Mouse (Mus musculus) adrenal gland (tissue): ENCODE measurements around the gene Coq7.

Experiments used
- intact Hi-C: fragments of 180-260 bp; cut with DNase I; formaldehyde crosslinking; loops from one replicate; pipeline ENCODE4 v1.15.1; 2025
- long read RNA-seq, 2 experiments: library from polyadenylated mRNA; unstranded; transcript quantifications; one replicate each; pipeline ENCODE4 v2.0.0; 2020; ENCODE audit warnings: borderline replicate concordance in 1 of 2; ENCODE audit not compliant: insufficient replicate concordance in 1 of 2

Coq7 gene
- long read RNA-seq, experiment 1, transcript Coq7-201 (6 exons, 914 nt), result major isoform, 50 of 53 reads
- long read RNA-seq, experiment 1, partial matches to known transcripts, result 1 of 53 reads
- long read RNA-seq, experiment 1, other reads (novel, unspliced or antisense), result 2 of 53 reads
- long read RNA-seq, experiment 2, transcript Coq7-201 (6 exons, 914 nt), result major isoform, 66 of 70 reads
- long read RNA-seq, experiment 2, partial matches to known transcripts, result 1 of 70 reads
- long read RNA-seq, experiment 2, other reads (novel, unspliced or antisense), result 1 of 70 reads

DNA sequence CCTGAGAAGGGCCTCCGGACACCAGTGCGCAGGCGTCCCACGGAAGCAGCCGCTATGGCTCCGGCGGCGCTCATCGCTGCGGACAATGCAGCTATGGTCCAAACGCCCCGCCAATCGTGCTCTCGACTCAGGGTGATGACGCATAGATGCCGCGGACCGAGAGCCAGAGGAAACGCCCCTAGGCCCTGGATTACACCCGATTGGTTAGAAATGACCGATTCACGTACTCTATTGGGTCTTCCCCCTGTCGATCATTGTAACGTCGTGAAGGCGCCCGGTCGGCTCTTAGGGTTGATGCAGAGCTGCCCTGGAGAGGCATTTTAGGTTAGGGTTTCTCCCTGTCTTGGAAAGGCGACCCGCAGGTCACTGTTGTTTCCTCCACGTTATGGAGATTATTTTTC, at the start of gene Coq7:
Gene Coq7, minus strand, starts transcription at position 179 of the 401 bp plus-strand sequence.
- intact Hi-C loops, result loop anchor here (10.0 kb wide), 1 partner anchor 408 kb away; the partner anchor contains the start of gene Arl6ip1

DNA sequence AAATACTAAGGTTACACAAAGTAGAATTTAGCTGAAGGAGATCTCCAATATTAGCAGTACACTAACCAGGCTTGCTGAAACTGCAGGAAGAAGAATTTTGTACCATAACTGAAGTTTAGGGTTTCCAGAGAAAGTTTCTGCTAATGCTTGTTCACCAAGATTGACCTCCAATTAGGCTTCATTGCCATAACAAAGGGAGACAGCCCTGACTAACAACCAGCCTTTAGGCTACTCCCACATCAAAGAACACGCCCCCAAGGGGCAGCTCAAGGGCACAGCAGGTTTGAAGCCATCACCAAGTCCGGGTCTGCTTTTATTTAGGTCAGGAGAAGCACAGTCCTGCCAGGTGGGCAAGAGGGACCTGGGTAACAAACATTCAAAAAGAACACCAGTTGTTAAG, 46.8 kb upstream of the Coq7 start:
- intact Hi-C loops, result no loop called here

DNA sequence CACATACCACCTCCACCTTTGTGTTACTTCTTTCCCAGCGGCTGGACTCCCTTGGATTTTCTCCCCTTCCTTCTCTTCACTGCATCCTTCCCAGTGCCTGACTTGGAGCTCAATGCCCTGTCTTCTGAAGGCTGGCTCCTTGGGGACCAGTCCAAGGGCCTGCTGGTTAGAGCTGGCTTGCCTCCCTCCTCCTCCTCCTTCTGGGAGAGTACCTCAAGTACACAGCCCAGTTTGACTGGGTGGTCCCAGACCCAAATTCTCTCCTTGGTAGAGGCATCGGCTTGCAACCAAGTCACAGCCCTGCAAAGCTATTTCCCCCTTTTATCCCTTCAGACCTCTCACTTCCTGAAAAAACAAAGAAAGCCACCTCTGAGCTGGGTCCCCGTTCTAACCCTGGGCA, 45.1 kb upstream of the Coq7 start:
- intact Hi-C loops, result no loop called here

DNA sequence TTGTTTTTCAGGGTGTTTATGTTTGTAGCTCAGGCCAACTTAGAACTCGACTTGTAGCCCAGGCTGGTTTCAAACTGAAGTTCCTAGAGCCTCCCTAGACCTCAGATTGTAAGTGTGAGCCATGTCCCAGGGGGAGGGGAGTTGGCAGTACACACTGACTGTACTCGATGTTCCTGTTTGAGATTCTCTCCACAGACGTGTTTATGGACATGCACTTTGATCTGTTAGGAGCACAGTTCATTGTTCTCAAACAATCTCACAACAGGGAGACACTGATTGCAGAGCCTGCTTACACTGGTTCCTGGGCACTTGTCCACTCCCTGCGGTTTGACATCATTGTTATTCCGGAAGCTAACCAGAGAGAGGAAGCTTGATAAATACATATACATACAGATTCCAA, 38.9 kb upstream of the Coq7 start:
- intact Hi-C loops, result no loop called here

DNA sequence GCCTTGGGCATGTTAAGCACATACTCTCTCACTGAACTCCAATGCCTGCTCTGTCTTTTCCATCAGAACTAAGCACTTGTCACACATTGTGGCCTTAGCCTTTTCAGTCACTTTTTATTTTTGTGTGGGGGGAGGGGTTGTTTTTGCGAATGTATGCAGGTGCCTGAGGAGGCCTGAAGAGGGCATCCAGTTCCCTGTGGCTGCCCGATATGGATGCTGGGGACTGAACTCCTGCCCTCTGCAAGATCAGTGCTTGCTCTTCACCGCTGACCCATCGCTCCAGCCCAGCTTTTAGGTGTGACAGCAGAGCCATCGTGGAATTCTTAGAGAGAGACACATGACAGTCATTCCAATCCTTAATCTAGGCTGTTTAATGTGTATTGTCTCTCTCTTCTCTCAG, 38.2 kb upstream of the Coq7 start:
- intact Hi-C loops, result no loop called here

DNA sequence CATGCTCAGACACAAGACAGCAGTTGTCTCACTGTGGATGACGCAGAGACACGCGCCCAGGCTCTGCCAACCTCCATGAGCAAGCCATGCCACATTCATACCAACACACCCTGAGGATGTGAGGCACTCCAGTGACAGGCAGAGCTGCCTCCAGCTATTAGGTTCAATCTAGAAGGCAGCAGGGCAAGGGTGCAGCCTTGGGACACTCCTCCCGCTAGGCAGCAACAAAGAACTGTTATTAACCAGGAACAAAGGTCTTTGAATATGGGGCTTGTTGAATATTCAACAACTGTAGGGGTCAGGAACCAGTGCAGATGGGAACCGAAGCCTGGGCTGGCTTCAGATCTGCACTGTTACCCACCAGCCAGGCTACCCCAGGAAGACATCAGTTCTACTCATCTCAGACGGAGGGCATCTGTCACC, 36.0 kb upstream of the Coq7 start:
- intact Hi-C loops, result no loop called here

DNA sequence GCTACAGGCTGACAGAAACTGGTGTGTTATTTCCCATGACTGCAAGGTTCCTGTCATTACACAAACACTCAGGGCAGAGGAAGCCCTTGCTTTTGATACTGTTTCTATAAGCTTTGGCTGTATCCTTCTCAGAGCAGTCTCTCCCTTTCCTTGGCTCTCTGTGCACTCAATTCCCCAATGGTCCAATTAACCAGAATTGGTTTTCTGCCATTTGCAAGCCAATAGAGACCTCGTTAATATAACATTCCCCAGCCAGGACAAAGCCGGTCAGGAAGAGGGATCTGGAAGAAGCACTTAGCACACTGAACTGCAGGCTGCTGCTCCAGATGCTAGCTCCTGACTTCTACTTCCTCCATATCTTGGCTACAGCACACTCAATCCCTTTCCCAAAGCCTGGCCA, 21.1 kb upstream of the Coq7 start:
- intact Hi-C loops, result no loop called here

DNA sequence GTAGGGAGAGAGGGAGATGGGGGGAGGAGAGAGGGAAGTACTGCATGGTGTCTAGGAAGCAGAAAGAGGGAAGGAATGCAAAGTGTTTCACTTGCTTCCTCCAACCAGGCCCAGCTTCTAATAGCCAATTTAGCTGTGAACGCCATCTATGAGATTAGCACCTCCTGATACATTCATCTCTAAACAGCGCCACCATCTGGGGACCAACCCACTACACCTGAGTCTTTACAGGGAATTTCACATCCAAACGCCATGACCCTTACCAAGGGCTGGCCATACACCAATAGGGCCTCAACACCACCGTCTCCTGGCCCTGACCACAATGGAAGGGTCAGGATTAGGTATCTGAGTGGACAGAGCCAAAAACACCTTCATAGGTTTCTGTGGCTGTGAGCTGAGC, 20.7 kb upstream of the Coq7 start:
- intact Hi-C loops, result no loop called here

DNA sequence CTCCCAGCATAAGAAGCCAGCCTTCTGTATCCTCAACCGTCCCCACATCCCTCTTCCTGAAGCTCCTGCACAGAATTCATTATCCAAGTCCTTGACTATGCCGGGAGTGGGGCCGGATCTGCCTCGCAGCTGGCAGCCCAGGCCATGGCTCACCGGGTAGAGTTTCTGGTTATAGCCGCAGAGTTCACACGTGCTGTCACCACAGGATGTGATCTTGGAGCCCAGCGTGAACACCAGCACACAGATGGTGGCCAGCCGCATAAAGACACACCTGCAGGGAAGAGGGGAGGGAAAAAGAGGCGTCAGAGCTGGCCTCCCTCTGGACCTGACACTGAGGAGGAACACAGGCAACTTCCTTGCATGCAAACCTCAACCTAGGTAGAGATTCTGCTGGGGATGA, 14.3 kb upstream of the Coq7 start:
- intact Hi-C loops, result no loop called here

DNA sequence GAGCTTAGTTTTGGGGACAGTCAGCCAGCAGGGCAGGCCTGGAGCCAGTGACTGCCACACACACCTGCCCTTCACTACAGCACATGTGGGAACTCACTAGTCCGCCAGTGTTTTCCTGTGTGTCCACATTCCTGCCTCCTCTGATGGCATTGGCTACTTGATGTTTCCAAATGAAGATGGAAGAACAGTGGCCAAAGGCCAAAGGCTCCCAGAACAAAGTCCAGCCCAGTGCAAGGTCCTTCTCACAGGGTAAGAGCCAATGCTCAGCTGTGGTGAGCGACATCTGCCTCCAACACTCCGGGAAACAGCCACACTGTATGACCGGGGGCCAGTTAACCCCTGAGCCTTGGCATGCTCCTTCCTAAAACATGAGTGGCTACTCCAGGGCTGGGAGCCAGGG, 11.0 kb upstream of the Coq7 start:
- intact Hi-C loops, result no loop called here

DNA sequence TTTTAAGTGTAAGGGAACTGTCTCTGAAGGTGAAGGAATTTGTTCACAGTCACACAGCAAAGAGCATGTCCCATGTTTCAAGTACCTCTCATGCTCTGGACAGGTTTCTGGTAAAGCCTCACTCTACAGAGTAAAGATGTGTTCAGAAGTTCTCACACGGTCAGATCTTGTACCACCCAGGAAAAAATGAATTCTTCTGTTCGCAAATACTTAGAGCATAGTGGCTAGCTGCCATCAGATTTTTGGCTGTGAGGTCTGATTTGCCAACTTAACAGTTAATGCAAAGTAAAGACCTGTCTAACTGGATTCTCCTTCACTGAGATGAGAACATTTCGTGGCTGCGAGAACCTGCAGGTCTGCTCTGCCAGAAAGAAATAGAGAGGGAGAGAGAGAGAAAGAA, 1.9 kb upstream of the Coq7 start:
- intact Hi-C loops, result loop anchor here (10.0 kb wide), 1 partner anchor 410 kb away; the partner anchor contains the start of gene Arl6ip1

DNA sequence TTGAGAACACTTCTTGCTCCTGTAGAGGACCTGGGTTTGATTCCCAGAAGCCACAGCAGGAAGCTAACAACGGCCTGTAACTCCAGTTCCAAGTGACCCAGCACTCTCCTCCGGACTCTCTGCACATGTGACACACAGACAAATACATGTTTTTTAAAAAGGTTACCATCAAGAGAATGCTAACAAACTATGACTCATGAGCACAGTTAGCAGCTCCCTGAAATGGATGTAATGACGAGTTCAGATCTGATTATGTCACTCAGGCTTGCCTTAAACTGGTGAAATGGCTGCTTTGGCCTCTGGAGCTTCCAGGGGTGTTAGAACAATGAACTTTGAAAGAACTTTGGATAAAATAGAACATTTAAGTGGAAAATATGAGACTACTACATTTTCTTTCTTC, 1.2 kb upstream of the Coq7 start:
- intact Hi-C loops, result loop anchor here (10.0 kb wide), 1 partner anchor 410 kb away; the partner anchor contains the start of gene Arl6ip1

DNA sequence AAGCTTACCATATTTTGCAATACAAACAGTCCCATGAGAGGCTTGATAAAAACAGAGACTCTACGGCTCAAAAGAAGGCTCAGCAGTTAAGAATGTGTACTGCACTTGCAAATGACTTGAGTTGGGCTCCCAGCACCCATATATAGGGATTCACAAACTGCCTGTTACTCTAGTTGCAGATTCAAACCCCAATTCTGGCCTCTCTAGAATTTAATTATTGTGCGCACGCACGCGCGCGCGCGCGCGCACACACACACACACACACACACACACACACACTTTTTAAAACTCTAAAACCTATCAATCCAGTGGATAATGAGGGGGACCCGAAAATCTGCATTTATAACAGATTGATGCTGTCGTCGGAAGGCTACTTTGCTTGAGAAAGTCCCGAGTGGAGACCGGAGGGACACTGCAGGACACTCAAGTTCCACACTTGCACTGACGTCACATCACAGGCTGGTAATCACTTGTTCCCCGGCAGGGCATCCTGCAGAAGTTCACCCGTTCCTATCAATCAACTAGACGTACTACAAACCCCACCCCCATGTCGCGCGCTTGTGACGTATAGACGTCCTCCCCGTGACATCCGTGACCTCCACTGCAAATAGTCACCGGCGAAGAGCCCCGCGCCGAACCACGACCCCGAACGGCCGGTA, 508 bp downstream of the Coq7 start:
- intact Hi-C loops, result loop anchor here (10.0 kb wide), 1 partner anchor 408 kb away; the partner anchor contains the start of gene Arl6ip1

DNA sequence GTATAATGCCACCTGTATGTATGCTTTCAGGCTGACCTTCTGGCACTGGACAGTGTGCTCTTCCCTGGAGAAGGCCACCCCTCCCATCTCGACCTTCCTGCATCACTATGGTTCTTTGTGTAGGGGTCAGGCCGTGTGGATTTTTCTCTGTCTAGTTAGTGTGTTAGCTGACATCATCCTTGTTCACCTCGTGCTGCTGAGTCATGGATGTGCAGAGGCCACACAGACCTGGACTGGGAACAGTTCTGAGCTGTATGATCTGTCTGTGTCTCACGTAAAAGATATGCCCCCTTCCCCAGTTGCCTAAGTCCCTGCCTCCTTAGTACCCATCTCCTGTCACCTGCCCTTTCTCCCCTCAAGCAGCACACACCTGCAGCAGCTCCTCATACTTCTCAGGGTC, 6.2 kb downstream of the Coq7 start:
- intact Hi-C loops, result no loop called here

DNA sequence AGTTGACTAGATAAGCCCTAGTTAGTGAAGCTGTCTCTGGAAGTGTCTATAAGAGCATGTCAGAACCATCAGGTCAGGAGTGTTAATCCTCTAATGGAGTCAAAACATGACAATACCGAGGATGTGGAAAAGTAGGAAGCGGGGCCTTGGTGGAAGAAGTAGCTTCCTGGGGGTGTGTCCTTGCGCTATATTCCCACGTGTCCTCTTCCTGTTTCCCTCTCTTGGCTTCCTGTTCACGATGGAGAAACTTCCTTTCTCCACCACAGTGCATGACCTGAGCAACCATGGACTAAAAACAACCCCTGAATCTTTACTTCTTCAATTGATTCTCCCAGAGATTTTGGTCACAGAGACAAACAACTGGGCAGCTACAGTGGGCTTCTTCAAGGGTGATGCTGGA, 11.1 kb downstream of the Coq7 start:
- intact Hi-C loops, result no loop called here

DNA sequence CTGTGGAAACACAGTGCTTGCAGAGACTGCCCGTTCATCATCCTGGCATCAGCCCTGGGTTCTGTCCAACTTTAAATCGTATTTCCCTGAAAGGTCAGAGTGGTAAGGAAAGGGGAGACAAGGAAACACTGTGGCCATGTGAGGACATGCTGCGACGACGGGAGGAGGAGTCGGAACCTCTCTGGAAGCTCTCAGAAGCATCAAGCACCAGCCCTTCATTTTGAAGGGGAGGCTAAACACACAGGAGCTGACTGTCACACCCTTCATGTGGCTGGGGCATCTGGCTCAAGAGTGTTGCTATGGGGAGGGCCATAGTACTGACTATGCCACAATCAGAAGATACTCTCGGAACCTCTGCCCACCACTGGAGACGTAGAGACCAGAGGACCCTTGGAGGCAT, 13.5 kb downstream of the Coq7 start:
- intact Hi-C loops, result loop anchor here (2.0 to 5.0 kb wide), 2 partner anchors 71 to 217 kb away; partner anchors contain the start of gene Syt17

DNA sequence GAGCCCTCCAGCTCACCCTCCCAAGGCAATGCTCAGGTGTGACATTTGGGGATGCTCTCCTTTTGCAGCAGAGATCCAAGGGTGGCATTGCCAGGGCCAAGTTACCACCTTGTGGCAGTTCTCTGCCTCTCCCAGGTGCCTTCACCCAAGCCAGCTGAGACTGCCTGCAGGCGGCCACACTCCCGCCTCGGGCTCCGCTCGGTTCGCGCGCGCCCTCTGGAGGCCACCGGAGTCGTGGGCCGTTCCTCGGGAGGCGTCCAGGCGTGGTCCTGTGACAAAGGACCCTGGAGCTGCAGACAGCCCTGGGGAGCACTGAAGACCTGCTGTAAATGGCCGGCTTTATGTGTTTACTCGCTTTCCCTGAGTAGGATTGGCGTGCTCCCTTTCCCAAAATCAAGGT, 14.5 kb downstream of the Coq7 start:
- intact Hi-C loops, result loop anchor here (2.0 to 5.0 kb wide), 2 partner anchors 70 to 216 kb away; partner anchors contain the start of gene Syt17

DNA sequence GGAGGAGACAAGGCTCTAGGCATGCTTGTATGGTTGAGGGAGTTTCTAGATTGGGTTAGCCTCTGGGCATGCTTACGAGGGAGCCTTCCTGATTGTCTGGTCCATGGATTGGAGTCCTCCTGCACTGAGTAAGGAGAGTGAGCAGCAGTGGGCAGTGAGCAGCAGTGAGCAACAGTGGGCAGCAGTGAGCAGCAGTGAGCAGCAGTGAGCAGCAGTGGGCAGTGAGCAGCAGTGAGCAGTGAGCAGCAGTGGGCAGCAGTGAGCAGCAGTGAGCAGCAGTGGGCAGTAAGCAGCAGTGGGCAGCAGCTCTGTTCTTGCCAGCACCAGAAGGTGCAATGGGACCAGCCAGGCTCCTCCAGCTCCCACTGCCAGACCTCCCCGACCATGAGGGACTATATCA, 15.3 kb downstream of the Coq7 start:
- intact Hi-C loops, result loop anchor here (2.0 to 5.0 kb wide), 2 partner anchors 69 to 216 kb away; partner anchors contain the start of gene Syt17

DNA sequence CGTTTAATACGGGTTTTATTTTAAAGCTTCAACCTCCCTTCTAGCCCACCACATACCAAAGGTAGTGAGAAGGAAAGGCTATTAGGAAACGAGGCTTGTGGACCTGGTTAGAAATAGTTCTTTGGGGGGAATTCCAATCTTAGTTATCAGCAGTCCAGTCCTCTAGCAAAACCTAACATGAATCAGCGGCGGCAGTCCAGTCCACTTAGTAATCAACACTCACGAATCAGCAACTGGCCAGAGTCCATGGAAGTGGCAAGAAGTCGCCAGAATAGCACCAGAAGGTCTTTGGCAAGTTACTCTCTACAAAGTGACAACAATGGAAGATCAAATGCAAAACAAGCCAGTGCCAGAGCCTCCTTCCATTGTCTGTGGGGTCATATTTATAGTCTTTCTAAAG, 24.6 kb downstream of the Coq7 start:
- intact Hi-C loops, result no loop called here

DNA sequence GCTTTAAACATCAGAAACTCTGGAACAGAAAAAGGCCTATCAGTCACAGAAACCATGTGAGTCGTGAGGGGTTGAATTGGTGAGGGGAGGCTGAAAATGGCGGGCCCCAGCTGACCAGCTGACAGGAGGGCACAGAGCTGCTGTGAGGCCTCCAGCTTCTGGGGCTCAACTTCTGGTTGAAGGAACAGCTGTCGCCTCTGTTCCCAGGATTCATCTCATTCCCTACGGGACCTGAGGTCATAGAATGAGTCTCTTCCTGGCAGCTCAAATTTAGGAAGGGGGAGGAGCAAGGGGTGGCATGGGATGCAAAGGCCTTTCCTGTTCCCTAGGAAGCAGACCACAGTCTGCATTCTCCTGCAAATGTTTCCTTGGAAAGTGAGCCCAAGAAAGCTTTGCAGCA, 29.3 kb downstream of the Coq7 start:
- intact Hi-C loops, result no loop called here

DNA sequence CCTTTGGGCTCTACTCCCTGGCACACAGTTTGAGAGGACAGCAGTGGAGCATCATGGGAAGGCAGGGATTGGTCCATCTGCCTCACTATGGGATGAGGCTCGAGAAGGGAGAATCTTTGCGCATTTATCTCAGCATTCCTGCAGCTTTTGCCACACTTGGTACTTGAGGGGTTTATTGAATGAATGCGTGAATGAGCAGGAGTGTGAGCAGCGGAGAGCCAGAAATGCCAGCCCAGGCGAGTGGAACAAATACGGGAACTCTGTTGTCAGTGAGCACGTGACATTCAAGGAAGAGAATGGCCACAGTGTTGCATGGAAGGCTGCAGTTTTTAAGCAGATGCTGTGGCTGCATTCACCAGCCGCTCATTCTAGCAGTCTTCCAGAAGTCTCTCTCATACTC, 30.8 kb downstream of the Coq7 start:
- intact Hi-C loops, result no loop called here

DNA sequence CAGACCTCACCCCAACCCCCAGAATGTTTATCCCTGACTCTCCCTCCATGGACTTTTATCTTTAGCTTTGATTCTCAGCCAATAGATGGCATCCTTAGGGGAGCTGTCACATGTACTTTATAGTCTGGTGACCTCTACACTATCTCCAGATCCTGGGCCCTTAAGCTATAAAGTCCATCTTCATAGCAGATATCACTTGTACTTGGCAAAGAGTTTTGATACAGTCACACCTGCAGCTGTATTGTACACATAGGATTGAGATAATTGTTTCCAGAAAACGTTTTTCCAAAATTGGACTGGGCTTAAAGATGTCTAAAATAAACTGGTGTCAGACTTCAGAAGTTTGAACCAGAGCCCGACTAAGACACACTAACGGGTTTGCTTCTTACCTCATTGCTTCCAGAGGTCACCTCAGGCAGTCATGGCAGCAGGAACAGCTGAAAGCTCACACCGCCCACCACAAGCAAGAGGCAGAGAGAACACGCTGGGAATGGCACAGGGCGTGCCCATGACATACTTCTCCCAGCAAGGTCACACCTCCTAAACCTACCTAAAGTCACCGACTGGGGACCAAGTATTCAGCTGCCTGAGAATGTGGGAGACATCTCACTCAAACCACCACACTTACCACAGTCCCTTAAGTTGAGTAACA, 33.2 kb downstream of the Coq7 start:
- intact Hi-C loops, result no loop called here
